Mouse (Mus musculus) brain, adult 2 months (tissue): ENCODE data around the gene Rasgrp1.

Experiments used
- DNase-seq: peaks from one replicate; pipeline ENCODE4 v3.0.0; 2011; ENCODE audit warnings: low read depth, low spot score

Gene Rasgrp1

DNA sequence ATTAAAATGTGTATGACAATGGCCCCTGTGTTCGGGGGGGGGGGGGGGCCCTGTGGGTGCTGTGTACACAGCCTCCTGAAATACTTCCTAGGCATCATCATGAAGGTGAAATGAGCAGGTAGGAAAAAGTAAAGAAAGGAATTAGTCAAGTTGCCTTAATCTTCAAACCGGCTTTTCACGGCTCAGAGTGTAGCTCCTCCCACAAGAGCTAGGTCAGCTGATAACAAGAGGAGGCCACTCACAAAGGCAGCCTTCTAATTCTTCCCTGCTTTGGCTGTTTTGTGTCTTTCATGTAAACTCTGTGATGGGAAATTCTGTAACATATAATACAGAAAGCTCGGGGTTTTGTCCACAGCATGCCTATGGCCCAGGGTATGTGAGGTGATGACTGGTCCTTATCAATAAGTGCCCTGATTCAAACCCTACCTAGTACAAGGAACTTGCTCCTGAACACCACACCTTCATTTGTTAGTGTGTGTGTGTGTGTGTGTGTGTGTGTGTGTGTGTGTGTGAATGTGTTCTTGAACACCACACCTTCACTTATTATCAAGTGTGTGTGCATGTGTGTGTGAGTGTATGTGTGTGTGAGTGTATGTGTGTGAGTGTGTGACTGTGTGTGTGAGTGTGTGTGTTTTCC, 7.1 kb downstream of the Rasgrp1 start:
- DNase-seq = no peak

DNA sequence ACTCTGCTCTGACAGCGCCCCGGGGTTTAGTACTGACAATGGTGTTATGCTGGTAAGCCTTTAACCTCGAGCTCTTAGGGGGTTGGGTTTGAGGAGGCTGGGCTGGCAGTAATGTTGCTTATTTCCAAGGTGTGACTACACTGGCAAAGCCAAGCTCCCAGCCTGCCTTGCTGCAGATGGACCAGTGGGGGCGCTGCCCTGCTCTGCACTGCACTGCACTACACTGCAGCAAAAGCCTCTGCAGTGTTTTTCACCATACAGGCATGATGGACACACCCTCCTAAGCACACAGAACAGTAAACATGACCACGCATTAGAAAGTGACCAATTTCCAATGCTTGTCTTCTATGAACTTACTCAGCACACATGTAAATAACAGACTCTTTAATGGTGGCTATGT, 11.2 kb downstream of the Rasgrp1 start:
- no peak for DNase-seq

DNA sequence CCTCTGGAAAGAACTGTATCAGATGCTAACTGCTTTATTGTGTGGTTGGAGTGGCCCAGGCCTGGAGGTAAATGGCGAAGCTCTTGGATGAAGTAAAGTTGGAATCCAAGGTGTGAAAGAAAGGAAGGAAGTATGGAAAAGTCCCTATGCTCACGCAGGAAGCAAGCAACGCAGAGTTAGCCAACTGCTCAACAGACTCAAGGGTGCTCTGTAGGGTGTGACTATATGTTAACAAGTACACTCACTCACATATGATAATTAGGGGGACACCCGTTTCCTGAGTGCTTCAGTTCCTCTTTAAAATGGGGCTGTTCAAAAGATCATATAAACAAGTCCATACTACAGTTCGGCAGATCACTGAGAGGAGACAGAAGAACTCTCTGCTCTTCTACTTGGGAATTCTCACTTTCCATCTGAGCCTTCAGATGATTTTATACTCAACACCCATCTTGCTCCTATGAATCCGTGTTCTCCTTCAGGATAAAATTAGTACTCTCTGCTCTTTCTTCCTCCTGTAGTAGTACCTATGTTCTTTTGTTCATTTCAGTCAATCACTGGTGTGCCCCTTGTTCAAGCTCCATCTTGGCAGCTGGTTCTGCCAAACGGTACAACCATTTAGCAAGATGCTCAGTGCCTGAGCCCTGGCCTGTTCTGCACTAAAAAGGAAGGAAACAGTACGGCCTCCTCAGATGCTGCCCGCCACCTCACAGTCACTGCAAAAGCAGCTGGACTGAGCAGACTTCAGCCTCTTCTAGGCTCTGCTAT, 14.1 kb downstream of the Rasgrp1 start:
- no peak for DNase-seq

DNA sequence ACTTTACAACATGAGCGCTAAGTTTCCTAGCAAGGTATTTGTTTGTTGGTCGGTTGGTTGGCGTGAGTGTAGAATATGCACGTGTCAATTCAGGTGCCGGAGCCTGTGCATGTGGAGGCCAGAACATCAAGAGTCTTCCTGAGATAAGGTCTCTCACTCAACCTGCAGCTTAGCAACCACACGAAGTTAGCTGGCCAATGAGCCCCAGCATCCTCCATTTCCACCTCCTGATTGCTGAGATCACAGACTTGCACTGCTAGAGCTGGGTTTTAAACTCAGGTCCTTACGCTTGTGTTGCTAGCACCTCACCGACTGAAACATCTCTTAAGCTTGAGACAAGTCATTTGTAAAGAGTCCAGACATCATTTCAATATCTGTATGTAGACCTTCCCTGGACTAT, 20.4 kb downstream of the Rasgrp1 start:
- DNase-seq = no peak

DNA sequence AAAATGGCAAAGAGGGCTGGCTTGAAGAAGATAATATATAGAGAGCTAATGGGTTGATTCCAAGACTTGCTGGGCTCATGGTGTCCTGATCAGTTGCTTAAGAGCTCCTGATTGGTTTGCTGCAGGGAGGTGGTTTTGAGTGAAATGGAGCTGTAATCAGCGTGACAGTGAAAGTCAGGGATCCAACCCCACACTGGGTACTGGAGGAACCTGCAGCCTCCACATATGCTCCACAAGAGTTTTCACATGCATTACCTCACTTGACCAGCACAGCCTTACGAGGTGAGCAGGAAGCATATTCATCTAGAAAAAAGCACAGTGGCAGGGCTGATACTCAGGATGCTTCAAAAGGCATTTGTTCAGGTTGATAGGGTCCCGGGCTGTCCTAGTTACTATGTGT, 21.6 kb downstream of the Rasgrp1 start:
- no peak for DNase-seq

DNA sequence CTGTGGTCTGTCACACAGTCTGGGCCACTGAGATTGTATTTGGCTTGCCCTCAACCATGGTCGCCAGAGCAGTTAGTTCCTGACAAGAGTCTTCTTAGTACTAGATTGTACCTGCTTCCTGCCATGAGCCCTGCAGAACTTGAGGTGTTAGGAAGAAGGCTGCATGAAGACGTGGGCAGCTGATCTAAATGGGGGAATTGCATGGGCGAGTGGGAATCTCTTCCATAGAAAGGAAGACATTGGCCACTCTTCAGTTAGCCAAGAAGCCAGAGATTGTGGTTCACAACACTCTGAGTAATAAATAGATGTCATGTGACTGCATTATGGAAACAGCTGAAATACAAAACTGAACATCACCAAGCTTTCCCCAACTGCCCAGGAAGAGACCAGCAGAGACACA, 23.8 kb downstream of the Rasgrp1 start:
- DNase-seq = peak; percentile 78

DNA sequence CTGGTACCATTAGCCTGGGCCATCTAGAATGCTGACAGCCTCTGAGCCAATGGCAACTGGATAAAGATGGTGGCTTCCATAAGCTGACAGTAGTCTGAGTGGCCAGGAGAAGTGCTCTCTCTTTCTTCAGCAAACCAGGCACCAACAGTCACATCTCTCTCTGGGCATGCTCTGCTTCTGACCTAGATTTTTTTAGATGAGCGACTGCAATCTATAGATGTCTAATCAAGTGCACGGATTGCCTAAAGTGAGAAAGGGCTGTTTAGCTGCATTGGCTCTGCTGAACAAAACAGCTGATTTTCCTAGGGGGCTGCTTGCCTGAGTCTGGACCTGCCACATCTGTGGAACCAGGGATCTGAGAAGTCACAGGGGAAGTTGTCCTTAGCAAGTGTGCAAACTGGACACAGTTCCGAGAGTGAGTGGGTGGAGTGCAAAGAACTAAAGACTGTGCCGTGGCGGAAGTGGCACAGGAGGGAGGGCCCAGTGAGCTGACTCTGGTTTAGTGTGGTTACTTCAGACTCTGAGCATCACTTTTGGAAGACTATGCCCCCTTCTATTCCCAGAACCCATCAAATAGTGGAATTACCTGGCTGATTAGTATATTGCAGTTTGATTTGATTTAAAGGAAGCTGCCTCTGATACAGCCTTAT, 29.1 kb downstream of the Rasgrp1 start:
- no peak for DNase-seq

DNA sequence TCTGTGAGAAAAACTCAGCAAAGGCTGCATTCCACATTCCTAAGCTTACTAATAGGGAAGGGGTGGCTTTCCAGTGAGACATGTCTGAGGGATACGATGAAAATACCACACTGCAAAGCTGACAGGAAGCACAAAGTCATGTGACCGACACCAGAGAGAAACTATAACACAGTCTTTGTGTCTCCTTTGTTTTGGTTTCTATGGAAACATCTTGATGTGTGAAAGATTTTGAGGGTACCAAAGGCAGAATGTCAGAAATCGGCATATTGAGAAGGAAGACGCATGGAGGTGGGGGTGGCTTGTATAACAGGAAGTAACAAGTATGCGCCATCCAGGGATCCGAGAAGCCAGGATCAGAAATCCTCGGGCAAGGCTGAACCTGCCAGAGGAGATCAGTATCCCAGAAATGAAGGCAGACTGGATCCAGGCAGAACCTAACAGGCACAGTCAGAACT, 30.3 kb downstream of the Rasgrp1 start:
- peak; percentile 71 for DNase-seq

DNA sequence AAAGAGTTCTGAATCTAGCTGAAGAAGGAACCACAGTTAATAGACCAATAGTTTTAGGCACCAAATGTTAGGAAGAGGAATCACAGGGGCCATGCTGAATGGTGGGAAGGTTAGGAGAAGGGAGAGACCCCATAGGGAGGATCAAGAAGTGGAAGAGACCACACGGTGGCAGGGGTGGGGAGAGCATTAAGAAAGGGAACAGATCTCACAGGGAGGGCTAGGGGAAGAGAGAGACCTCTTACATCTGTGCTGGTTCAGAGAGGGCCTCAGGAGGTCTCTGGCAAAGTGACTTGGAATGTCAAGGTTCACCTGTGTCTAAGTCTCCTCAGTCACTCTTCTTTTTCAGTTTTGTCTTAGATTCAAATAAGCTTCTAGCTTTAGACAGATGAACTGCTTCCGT, 30.8 kb downstream of the Rasgrp1 start:
- no peak for DNase-seq

DNA sequence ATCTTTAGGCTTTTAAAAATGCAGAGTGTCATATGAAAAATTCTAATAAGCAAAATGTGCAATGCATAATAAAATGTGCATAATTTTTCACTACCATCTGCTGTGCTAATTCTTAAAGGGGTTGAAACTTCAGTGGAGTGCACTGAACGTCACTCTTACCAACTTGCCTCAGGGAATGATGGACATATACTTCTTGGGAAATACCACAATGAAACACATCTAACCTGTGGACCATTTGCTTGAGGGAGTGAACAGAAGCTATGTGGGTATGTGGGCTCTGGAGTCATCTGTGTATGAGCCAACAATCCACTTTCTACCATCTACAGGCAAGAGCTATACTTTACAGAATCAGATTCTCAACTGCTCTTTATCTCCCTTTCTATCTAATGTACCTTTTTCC, 31.5 kb downstream of the Rasgrp1 start:
- no peak for DNase-seq

DNA sequence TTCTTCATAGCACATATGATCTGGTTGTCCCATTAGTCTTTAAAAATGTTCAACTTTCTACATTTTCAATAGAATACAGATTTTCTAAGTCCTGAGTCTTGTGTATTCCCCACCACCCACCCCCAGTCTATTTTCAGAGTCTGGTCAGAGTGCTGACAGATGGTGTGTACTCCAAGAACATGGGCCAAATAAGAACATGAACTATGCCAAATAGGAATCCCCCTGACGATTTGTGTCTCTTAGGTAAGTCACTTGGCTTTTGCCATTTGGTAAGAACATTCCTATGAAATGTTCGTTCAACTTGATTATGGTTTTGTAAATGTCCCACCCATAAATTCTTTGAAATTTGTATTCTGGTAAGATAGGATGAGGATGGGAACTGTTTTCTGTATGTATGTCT, 33.8 kb downstream of the Rasgrp1 start:
- DNase-seq = peak; percentile 36

DNA sequence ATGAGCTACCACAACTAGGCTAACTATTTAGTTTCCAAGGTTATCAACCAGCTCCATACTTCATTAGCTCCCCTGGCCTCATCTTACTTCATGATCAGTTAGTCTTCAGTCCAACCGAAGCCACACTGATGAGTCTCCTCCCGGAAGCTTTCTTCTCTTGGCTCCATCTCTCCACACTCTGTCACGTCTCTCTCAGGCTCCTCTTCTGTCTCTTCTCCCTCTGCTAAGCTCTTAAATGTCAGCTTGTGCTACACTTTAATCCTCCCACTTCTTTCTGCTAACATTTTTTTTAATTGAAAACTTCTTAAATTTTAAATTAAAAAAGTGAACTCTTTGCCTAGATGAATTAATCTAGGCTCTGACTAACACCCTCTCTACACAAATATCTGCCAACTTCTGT, 34.8 kb downstream of the Rasgrp1 start:
- DNase-seq = peak; percentile 82

DNA sequence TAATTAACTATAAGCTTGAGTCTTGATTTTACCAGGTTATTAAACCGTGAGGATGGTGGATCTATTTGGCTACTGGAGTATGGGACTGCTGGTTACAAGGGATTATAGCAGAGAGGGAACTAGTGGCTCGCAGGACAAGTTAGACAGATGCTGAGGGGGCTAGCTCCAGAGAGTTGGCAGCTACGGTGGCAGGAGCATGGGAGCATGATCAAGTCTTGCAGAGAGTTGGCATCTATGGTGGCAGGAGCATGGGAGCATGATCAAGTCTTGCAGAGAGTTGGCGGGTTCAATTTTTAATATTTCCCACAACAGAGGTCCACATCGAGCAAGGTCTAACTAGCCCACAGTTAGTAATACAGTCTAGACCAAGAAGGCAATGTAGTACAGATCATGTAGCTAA, 37.9 kb downstream of the Rasgrp1 start:
- DNase-seq = peak; percentile 53

DNA sequence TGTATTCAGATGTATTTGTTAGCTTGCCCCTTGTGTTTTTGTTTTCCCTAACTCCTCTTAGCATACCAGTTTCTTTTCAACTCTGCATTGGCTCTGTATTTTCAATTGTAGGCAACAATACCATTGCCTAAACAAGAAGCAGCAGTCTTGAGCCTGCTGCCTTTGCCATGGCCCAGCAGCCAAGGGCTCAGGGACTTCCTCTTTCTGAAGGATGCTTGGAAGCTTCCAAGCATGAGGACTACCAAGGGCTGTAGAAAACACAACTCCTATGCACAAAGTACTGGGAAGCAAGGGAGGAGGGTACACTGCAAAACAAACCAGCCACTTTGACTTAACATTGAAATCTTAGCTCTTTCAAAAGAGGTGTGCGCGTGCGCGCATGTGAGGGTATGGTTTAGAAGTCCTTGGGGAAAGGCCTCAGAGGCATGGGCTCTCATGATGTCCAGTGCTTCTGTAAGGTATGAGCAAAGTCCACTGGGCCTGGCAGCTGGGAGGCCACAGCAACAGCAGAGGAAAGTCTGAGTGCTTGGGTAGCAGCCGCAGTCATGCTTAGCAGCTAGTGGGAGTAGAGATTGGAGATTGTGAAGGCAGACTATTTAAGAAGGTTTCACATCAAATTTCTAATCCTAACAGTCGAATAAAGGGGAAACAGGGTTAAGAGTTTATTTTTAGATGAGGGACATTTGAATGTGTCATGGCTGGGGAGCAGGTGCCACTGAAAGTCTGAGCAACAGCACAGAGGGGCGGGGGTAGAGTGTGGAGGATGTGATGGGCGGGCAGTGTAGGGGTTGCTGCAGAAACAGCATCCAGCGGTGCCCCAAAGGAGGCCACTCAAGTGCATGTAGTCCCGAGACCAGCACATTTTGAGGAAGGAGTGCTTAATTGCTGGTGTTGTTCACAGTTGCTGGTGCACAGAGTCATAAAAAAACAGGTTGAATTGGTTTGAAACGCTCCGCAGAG, 39.1 kb downstream of the Rasgrp1 start:
- peak; percentile 49 for DNase-seq

DNA sequence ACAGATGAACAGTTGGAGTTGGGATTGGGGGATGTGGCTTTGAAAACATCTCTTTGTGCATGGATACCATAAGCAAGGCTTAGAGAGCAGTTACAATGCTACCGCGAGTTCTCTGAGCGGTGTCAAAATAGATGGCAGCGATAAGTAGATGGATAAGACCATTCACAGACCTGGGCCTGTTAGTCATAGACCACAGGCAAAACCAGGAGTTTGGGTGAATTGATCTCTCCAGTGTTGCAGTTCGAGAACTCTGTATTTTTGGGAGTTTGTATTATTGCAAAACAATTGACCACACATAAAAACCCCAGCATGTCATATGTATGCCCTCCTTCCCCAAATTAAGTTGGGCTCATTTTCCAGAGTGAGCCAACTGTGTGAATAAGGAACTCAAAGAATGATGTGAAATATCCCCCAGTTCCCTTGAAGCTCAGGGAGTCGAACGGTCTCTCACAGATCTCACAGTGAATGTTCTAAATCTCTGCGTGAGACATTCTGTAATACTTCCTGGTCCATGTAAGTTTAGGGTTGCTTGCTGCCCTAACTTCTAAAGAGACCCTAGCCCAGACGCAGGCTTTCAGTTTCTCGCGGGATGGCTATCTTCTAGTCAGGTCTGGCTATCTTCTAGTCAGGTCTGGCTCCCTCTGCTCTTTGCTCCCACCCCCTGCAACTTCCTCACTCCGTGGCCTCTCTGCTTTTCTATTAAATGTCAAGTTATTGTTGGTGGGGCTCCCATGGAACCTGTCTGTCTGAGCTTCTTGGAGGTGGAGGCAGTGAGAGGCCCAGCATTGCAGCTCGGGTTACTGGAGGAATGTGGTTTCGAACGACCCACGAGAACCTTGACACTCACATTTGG, 43.0 kb downstream of the Rasgrp1 start:
- DNase-seq = peak; percentile 34

DNA sequence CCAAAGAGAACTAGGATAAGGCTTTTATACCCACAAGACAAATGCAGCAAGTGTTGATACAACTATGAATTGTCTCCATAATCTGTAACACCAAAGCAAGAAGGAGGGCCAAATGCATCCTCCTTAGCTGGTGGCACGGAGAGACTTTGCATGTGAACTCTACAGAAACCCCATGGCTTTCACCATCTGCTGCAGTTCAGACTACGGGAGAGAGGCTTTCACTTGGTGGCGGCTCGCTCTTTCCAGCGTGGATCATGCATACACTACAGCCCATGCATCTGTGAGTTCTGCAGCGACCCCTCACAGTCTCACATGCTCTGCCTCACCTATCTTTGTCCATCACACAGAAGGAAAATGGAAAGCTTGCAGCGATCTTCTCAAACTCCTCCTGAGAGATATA, 54.5 kb downstream of the Rasgrp1 start:
- DNase-seq = peak; percentile 35

DNA sequence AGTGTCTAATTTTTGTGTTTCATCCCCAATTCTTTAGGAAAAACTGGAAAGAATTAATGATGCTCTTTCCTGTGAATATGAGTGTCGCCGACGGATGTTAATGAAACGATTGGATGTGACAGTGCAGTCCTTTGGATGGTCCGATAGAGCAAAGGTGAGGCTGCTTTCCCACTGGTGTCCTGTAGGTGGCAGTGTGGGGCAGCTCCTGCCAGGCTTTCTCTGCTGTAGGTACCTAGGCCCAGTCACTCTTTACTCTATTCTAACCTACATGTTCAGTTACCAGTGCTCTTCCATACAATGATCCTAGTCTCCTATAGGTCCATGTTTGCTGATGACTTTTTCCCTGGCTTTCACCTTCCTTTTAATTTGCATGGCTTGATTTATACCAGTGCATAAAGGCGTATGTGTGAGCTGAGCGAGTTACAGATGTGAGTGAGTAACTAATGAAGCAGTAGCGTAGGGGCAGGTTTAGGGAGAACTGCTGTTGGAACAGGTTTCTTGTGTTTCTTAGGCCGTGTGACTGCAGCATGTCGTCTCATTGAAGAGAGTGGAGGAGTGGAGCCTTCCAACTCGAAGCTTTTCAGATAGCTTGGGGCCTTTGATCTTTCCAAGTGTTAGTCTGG, 78.9 kb downstream of the Rasgrp1 start:
- DNase-seq = peak; percentile 62

DNA sequence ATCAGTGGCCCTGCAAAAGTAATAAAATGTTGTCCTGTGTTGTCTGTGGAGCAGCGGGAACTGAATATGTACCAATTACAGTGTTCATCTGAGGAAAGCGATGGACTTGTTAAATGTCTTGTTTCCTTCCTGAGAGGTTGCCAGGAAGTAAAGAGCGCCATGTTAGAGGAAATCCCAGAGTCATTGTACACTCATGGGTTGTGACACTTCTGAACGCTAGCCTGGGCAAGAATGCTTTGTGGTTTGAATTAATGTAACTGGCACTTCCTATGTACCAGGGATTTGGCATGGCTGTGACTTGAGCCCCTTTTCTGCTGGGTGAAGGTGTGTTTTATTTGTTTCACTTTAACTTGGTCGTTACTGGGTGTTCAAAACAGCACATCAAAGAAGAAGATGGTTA, 80.6 kb downstream of the Rasgrp1 start:
- DNase-seq = no peak

DNA sequence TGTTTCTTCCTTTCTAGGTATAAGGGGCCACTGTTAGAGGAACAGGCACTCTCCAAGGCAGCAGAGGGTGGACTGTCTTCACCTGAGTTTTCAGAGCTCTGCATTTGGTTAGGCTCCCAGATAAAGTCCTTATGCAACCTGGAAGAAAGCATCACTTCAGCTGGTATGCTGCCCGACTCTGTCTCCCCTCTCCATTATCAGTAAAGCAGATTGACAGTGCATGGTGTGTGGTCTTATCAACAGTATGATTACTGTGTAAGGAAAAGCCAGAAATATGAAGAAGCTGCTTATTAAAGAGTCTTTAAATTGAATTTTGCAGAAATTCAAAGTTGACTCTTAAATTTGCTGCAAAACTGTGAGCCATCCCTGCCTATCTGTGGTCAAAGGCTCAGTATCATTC, 85.2 kb downstream of the Rasgrp1 start:
- no peak for DNase-seq

DNA sequence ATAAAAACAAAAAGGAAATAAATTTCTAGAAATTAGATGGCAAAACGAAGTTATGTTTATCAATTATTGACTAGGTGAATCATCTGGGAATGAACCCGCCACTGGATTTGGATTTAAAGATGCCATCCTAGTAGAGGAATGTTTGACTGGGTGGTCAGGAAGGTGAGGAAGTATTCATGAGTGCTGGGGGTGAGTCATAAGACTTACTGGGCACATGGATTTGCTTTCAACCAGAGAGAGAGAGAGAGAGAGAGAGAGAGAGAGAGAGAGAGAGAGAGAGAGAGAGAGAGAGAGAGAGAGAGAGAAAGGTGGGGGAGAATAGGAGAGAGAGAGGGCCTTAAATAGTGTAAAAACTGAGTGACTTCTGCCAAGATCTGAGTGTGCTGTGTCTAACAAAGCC, 87.4 kb downstream of the Rasgrp1 start:
- DNase-seq = no peak
